Mouse (Mus musculus) right cerebral cortex, postnatal 4 days (tissue): ENCODE results near the gene Gbp5.
"Not testable (repeated sequence)": the region's sequence is repeated elsewhere in the genome, so short reads cannot be mapped to it uniquely, and the experiment has no call there.

Source experiments
- DNase-seq: peaks from one replicate; pipeline ENCODE4 v3.0.0-alpha.2; 2022

Gene Gbp5

GRCm38 (mm10) chr3:142546690-142547089, 52.9 kb downstream of the Gbp5 start:
- DNase-seq = no peak

- DNase-seq = no peak
Measured at GRCm38 (mm10) chr3:142550052-142550676, 56.4 kb downstream of the Gbp5 start.

GRCm38 (mm10) chr3:142554601-142555000, 60.8 kb downstream of the Gbp5 start:
- no peak for DNase-seq

GRCm38 (mm10) chr3:142555623-142556022, 61.8 kb downstream of the Gbp5 start:
- no peak for DNase-seq

- no peak for DNase-seq
Measured at GRCm38 (mm10) chr3:142559632-142560228, 66.0 kb downstream of the Gbp5 start, which contains the start of gene Gbp3. TSS of gene Gbp3 (plus strand) at chr3:142560026.

GRCm38 (mm10) chr3:142560296-142560948, 66.6 kb downstream of the Gbp5 start:
- DNase-seq = peak; percentile 74

GRCm38 (mm10) chr3:142561045-142561646, 67.4 kb downstream of the Gbp5 start:
- DNase-seq = no peak

GRCm38 (mm10) chr3:142561666-142562065, 67.9 kb downstream of the Gbp5 start:
- DNase-seq = no peak

- DNase-seq = not testable (repeated sequence)
Measured at GRCm38 (mm10) chr3:142567490-142567889, 73.7 kb downstream of the Gbp5 start.

GRCm38 (mm10) chr3:142570738-142571137, 77.0 kb downstream of the Gbp5 start:
- no peak for DNase-seq
